Mouse (Mus musculus): ENCODE measurements around the gene Snorc. TPM values are rescaled to one million over a fixed set of nuclear protein-coding genes. Genes with fewer than 3 reads are reported as not detected.

The Snorc gene
- polyA plus RNA-seq, 1 experiment from 2014 or later, result not detected

DNA sequence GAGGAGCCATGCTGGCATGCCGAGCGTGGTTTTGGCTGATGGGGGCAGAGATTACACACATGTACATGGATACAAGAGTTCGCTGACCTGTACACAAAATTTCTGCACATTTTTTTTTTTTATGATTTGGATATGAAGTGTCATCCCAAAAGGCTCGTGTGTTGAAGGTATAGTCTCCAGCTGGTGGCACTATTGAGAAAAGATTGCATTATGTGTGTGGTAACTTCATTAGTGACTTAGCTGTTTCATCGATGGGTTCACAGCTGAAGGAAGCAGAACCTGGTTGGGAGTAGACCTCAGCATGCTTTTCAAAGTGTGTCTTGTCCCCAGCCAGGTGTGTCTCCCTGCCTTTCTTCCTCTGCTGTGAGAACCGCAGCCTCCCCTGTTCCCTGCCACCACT, 1.8 kb upstream of the Snorc start:
- Histone ChIP-seq H3K27me3 (ENCODE audit: control insufficient read depth, insufficient read depth, low read depth, low read length) (no peaks in the 10 kb centered on the region), H3K4me3 (ENCODE audit: low read depth, low read length) (no peak overlapping the region), H3K36me3 (ENCODE audit: control insufficient read depth, insufficient read depth) (no peaks in the 10 kb centered on the region), H3K9ac (ENCODE audit: low read depth, low read length) (no peak overlapping the region), H3K4me2 (ENCODE audit: low read depth, low read length) (no peak overlapping the region), H3K27ac (ENCODE audit: low read length) (no peak overlapping the region), H3K9me3 (replicated peaks; ENCODE audit: control insufficient read depth, low read length) (no peaks in the 10 kb centered on the region), H3K4me1 (ENCODE audit: control insufficient read depth, low read depth, low read length) (no peaks in the 10 kb centered on the region)
- 44% methylated on average over 6 of the region's 6 CpGs for WGBS (ENCODE audit: insufficient replicate concordance)
- ATAC-seq (ENCODE audit: low read depth), result no peak

DNA sequence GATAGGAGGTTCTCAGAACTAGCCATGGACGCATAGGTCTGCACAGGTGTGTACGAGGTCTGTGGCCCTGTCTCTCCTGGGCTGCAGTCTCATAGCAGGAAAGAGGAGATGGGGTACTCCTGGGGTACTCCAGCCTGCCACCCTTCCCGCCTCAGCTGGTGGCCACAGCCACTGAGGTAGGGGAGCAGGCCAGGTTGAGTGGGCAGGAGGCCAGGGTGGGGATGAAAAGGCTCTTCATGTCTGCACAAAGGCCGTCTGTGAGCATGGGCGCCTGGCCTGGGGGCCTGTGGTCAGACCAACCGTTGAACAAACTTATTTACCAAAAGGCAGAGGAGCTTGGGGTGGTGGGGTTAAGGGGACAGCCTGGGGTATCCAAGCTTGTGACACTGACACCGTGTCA, 1.8 kb downstream of the Snorc start:
- Histone ChIP-seq H3K4me1 (ENCODE audit: control insufficient read depth, low read depth, low read length) (no peaks in the 10 kb centered on the region), H3K27me3 (ENCODE audit: control insufficient read depth, insufficient read depth, low read depth, low read length) (peaks cover 17% of the 10 kb centered on the region; the same call in 1 of the 2 replicates), H3K9ac (ENCODE audit: low read depth, low read length) (no peak overlapping the region), H3K36me3 (ENCODE audit: control insufficient read depth, insufficient read depth) (no peaks in the 10 kb centered on the region), H3K4me2 (ENCODE audit: low read depth, low read length) (no peak overlapping the region), H3K27ac (ENCODE audit: low read length) (no peak overlapping the region), H3K9me3 (replicated peaks; ENCODE audit: control insufficient read depth, low read length) (no peaks in the 10 kb centered on the region), H3K4me3 (ENCODE audit: low read depth, low read length) (no peak overlapping the region)
- ATAC-seq (ENCODE audit: low read depth), result 0 out of 2 replicates have a peak, but pooled peaks have one; percentile 7
- WGBS (ENCODE audit: insufficient replicate concordance), result 62% methylated on average over 7 of the region's 7 CpGs

DNA sequence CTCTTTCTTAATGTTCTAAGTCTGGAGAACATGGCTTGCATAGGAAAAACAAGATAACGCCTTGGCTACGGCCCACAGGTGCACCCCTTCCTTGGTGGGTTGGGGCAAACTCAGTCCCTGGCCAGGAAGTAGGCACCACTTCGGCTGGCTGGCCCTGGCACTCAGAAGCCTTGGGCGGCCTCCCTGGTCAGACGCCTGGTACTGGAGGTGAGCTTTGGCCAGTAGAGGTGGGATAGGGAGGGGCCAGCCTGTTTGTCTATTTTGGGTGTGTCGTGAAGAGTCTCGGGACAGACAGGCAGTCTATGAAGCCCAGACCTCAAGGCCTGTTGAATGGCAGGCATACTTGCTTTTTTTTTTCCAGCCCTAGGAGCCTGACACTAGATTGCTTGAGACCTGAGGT, 2.5 kb downstream of the Snorc start:
- 61% methylated on average over 7 of the region's 7 CpGs for WGBS (ENCODE audit: insufficient replicate concordance)
- Histone ChIP-seq H3K9me3 (replicated peaks; ENCODE audit: control insufficient read depth, low read length) (no peaks in the 10 kb centered on the region), H3K27ac (ENCODE audit: low read length) (no peak overlapping the region), H3K4me2 (ENCODE audit: low read depth, low read length) (no peak overlapping the region), H3K9ac (ENCODE audit: low read depth, low read length) (no peak overlapping the region), H3K27me3 (ENCODE audit: control insufficient read depth, insufficient read depth, low read depth, low read length) (peaks cover 17% of the 10 kb centered on the region; the same call in 1 of the 2 replicates), H3K36me3 (ENCODE audit: control insufficient read depth, insufficient read depth) (no peaks in the 10 kb centered on the region), H3K4me3 (ENCODE audit: low read depth, low read length) (no peak overlapping the region), H3K4me1 (ENCODE audit: control insufficient read depth, low read depth, low read length) (no peaks in the 10 kb centered on the region)
- no peak for ATAC-seq (ENCODE audit: low read depth)

DNA sequence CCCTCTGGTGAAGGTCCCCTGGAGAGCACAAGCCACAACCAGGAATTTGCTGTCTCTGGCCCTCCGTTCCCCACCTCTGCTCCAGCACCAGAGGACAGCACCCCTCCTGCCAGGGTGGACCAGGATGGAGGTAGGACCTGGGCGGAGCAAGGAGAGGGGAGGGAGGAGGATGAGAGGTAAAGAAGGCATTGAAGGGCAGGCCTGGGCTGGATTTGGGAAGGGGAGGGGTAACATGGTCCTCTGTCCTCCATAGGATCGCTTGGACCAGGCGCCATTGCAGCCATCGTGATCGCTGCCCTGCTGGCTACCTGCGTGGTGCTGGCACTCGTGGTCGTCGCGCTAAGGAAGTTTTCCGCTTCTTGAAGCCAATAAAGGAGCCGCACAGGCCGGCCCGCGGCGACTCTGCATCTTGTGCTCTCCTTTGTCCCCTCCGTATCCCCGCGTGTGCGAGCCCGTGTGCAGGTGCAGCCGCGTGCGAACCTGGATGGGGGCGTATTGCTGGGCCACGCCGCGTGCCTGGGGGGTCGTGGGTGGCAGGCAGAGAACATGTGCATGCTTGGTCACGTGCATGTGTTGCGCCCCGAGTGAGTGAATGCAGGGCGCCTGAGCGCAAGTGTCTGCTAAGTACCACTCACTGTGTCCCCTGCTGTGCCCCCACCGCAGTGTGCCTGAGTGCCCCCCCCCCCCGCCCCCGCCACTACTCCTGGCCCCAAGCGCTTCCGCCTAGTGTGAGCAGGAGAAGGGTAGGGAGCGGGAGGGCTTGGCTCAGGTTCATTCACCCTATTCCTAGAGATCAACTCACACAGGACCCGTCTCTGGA, 5.2 kb downstream of the Snorc start:
- Histone ChIP-seq H3K27ac (ENCODE audit: low read length) (no peak overlapping the region), H3K9ac (ENCODE audit: low read depth, low read length) (no peak overlapping the region), H3K4me2 (ENCODE audit: low read depth, low read length) (no peak overlapping the region), H3K27me3 (ENCODE audit: control insufficient read depth, insufficient read depth, low read depth, low read length) (peaks cover 17% of the 10 kb centered on the region; the same call in 1 of the 2 replicates), H3K4me3 (ENCODE audit: low read depth, low read length) (no peak overlapping the region), H3K4me1 (ENCODE audit: control insufficient read depth, low read depth, low read length) (no peaks in the 10 kb centered on the region), H3K9me3 (replicated peaks; ENCODE audit: control insufficient read depth, low read length) (no peaks in the 10 kb centered on the region), H3K36me3 (ENCODE audit: control insufficient read depth, insufficient read depth) (no peaks in the 10 kb centered on the region)
- ATAC-seq (ENCODE audit: low read depth), result no peak
- 8% methylated on average over 42 of the region's 42 CpGs for WGBS (ENCODE audit: insufficient replicate concordance)

DNA sequence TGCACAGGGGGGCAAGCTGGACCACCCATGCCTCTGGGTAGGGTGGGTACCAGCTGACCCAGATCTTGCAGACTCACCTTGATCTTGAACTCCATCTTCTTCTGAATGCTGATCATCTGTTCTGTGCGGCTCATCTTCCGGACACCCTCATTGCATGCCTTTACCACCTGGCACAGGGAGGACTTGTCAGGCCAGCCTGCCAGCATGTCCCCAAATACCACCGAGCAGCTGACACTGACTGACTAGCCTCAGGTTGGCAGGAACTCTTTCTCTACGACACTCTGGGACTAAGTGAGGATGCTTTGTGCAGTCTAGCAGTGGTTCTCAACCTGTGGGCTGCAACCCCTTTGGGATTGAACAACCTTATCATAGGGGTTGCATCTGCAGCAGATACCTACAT, 12.5 kb downstream of the Snorc start:
- no peak overlapping the region for H3K4me2 ChIP-seq (ENCODE audit: low read depth, low read length)
- WGBS (ENCODE audit: insufficient replicate concordance), result 64% methylated on average over 4 of the region's 4 CpGs
- H3K27me3 ChIP-seq (ENCODE audit: control insufficient read depth, insufficient read depth, low read depth, low read length), result no peaks in the 10 kb centered on the region
- no peak for ATAC-seq (ENCODE audit: low read depth)
- H3K4me1 ChIP-seq (ENCODE audit: control insufficient read depth, low read depth, low read length), result no peaks in the 10 kb centered on the region
- H3K4me3 ChIP-seq (ENCODE audit: low read depth, low read length), result no peak overlapping the region
- no peak overlapping the region for H3K27ac ChIP-seq (ENCODE audit: low read length)
- H3K36me3 ChIP-seq (ENCODE audit: control insufficient read depth, insufficient read depth), result no peaks in the 10 kb centered on the region; the same call in 1 of the 2 replicates
- no peak overlapping the region for H3K9ac ChIP-seq (ENCODE audit: low read depth, low read length)
- H3K9me3 ChIP-seq (replicated peaks; ENCODE audit: control insufficient read depth, low read length), result no peaks in the 10 kb centered on the region

DNA sequence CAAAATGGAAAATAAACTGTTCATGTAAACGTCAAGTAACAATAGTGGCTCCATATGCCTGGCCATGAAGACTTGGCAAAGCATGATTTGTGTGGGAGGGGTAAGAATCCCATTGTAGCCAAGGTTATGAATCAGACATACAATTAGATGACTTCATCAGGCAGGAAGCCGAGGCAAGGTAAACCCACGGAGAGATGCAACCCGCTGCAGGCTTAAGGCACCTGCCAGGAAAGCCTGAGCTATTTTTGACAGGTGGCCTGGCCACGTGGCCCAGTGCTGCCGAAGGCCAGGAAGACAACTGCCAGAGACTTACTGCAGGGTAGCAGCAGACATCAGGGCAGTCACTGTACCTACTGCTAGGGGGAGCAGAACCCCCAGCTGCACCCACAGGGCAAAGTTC, 16.3 kb downstream of the Snorc start:
- 47% methylated on average over 6 of the region's 6 CpGs for WGBS (ENCODE audit: insufficient replicate concordance)
- Histone ChIP-seq H3K4me3 (ENCODE audit: low read depth, low read length) (no peak overlapping the region), H3K27me3 (ENCODE audit: control insufficient read depth, insufficient read depth, low read depth, low read length) (no peaks in the 10 kb centered on the region), H3K4me2 (ENCODE audit: low read depth, low read length) (no peak overlapping the region), H3K4me1 (ENCODE audit: control insufficient read depth, low read depth, low read length) (no peaks in the 10 kb centered on the region), H3K9ac (ENCODE audit: low read depth, low read length) (no peak overlapping the region), H3K36me3 (ENCODE audit: control insufficient read depth, insufficient read depth) (no peaks in the 10 kb centered on the region; the same call in 1 of the 2 replicates), H3K9me3 (replicated peaks; ENCODE audit: control insufficient read depth, low read length) (no peaks in the 10 kb centered on the region), H3K27ac (ENCODE audit: low read length) (no peak overlapping the region)
- no peak for ATAC-seq (ENCODE audit: low read depth)

DNA sequence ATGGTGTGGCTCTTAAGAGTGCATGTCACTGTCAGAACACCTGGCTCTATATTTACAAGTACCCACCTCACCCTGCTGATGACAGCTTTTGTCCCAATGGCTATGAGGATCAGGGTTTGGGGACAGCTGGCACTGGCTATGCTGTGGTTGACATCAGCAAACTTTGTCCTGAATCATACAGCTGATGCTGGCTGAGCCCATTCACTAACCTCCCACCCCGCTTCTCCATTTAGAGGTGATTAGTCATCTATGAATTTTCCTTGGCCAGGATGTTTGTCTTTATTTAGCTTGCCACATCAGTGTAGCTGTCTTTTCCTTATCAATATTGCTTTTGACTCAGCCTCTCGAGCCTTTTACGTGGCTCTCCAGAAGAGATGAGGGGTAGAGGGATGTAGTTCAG, 22.2 kb downstream of the Snorc start:
- ATAC-seq (ENCODE audit: low read depth), result no peak
- H3K4me2 ChIP-seq (ENCODE audit: low read depth, low read length), result no peak overlapping the region
- WGBS (ENCODE audit: insufficient replicate concordance), result 54% methylated on average over 3 of the region's 3 CpGs
- no peaks in the 10 kb centered on the region for H3K4me1 ChIP-seq (ENCODE audit: control insufficient read depth, low read depth, low read length)
- no peak overlapping the region for H3K9ac ChIP-seq (ENCODE audit: low read depth, low read length)
- no peaks in the 10 kb centered on the region for H3K27me3 ChIP-seq (ENCODE audit: control insufficient read depth, insufficient read depth, low read depth, low read length)
- H3K27ac ChIP-seq (ENCODE audit: low read length), result no peak overlapping the region
- no peaks in the 10 kb centered on the region; the same call in 1 of the 2 replicates for H3K36me3 ChIP-seq (ENCODE audit: control insufficient read depth, insufficient read depth)
- H3K4me3 ChIP-seq (ENCODE audit: low read depth, low read length), result no peak overlapping the region
- no peaks in the 10 kb centered on the region for H3K9me3 ChIP-seq (replicated peaks; ENCODE audit: control insufficient read depth, low read length)

DNA sequence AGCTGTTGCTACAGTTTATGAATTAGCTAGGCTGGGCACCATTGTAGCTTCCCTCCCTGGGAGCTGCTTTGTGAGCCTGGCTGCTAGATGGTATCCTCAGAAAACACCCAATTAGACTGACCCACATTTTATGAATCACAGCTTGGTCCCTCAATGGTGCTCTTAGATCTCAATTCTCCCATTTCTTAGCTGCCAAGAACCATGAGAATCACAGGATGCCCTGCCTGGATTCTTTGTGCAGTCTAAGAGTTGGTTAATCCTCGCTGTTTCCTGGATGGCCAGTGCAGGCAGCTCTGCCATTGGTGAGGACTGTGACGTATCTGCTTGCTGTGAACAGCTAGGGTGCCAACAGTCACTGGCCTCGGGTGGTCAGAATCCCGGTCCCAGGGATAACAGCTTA, 23.5 kb downstream of the Snorc start:
- no peaks in the 10 kb centered on the region for H3K4me1 ChIP-seq (ENCODE audit: control insufficient read depth, low read depth, low read length)
- no peak overlapping the region for H3K4me3 ChIP-seq (ENCODE audit: low read depth, low read length)
- no peaks in the 10 kb centered on the region for H3K27me3 ChIP-seq (ENCODE audit: control insufficient read depth, insufficient read depth, low read depth, low read length)
- no peak overlapping the region for H3K4me2 ChIP-seq (ENCODE audit: low read depth, low read length)
- H3K9ac ChIP-seq (ENCODE audit: low read depth, low read length), result no peak overlapping the region
- H3K9me3 ChIP-seq (replicated peaks; ENCODE audit: control insufficient read depth, low read length), result no peaks in the 10 kb centered on the region
- H3K36me3 ChIP-seq (ENCODE audit: control insufficient read depth, insufficient read depth), result no peaks in the 10 kb centered on the region; the same call in 1 of the 2 replicates
- H3K27ac ChIP-seq (ENCODE audit: low read length), result no peak overlapping the region
- ATAC-seq (ENCODE audit: low read depth), result no peak
- WGBS (ENCODE audit: insufficient replicate concordance), result 56% methylated on average over 4 of the region's 4 CpGs

DNA sequence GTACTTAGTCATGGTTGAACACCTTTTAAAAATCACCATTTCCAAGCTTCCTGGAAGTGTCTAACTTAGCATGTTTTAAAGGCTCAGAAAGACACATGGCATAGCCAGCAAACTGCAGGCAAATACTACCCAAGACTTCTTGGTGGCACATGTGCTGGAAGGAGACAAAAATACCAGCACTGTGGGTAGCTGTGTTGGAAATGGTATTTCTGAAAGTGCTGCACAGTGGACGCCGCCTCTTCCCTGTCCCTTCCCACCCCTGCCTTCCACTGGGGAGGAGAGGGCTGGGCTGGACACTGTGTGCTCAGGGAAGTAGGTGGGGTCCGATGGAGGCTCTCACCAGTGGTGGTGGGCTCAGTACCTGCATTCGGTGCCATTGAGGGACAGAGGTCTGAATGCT, 35.5 kb downstream of the Snorc start:
- 58% methylated on average over 4 of the region's 4 CpGs for WGBS (ENCODE audit: insufficient replicate concordance)
- ATAC-seq (ENCODE audit: low read depth), result no peak
- Histone ChIP-seq H3K27me3 (ENCODE audit: control insufficient read depth, insufficient read depth, low read depth, low read length) (peaks cover 23% of the 10 kb centered on the region), H3K27ac (ENCODE audit: low read length) (no peak overlapping the region), H3K36me3 (ENCODE audit: control insufficient read depth, insufficient read depth) (no peaks in the 10 kb centered on the region), H3K4me2 (ENCODE audit: low read depth, low read length) (no peak overlapping the region), H3K9me3 (replicated peaks; ENCODE audit: control insufficient read depth, low read length) (no peaks in the 10 kb centered on the region), H3K4me1 (ENCODE audit: control insufficient read depth, low read depth, low read length) (no peaks in the 10 kb centered on the region; the same call in 1 of the 2 replicates), H3K4me3 (ENCODE audit: low read depth, low read length) (no peak overlapping the region), H3K9ac (ENCODE audit: low read depth, low read length) (no peak overlapping the region)

Data from liver, embryonic 16.5 days (tissue).